Mouse (Mus musculus): ENCODE results near the gene Bcl11b.

Gene Bcl11b

GRCm38 (mm10) chr12:107890326-107890725 is 113.1 kb downstream of the Bcl11b start:
- no peak for DNase-seq (ENCODE audit: low spot score)

- peak; percentile 54 for DNase-seq (ENCODE audit: low spot score)
Observed at GRCm38 (mm10) chr12:107889841-107890240, 113.6 kb downstream of the Bcl11b start.

GRCm38 (mm10) chr12:107888646-107889045 is 114.8 kb downstream of the Bcl11b start:
- DNase-seq (ENCODE audit: low spot score), result no peak

GRCm38 (mm10) chr12:107888049-107888448 is 115.4 kb downstream of the Bcl11b start:
- DNase-seq (ENCODE audit: low spot score), result no peak

DNA sequence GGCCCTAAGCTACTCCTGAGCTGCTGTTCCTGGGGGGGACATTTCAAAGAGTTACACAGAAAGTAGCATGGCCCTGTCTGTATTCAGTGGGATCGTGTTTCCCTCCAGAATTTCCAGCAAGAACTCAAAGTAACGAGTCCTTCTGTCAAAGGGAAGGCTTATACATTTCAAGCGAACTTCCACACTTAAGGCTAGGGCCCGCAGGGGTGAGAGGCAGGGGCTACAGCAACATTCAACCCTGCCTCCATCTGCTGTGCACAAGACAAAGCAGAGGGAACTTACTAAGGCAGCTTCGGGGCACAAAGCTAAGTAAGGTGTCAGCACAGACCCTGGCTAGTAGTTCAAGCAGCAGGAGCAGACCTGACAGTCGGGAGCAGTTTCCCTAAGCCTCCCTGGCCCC is 115.8 kb downstream of the Bcl11b start:
- DNase-seq (ENCODE audit: low spot score), result no peak

DNA sequence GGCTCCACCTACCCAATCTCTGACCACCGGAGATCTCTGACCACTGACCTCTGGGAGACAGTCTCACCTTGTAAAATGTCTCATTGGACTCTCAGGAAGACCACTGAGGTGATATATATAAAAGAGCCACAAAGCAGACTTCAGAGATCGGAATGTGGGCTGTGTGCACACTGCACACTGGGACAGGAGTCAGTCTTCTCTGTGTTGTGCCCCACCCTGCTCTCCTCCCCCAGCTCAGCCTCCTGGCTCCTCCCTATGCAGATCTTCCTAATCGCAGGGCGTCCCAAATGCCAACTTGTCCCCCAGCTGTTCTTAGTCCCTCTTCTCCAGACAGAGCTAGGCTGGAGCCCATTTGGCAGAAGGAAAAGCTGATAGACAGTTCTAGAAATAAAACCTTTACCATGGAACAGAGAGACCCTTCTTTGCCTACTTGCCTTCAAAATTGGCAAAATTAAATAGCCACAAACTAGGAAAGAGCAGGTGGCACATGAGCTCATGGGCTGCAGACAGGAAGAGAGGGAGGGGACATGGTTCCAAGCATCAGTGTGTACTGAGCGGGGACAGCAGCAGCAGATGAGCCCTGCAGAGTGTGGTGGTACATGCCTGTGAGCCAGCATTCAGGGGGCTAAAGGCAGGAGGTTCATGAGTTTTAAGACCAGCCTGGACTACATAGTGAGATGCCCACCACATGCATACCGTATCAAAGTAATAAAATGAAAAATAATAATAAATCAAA is 118.9 kb downstream of the Bcl11b start:
- DNase-seq (ENCODE audit: low spot score), result no peak

- no peak for DNase-seq (ENCODE audit: low spot score)
Observed at GRCm38 (mm10) chr12:107881726-107882125, 121.7 kb downstream of the Bcl11b start.

DNA sequence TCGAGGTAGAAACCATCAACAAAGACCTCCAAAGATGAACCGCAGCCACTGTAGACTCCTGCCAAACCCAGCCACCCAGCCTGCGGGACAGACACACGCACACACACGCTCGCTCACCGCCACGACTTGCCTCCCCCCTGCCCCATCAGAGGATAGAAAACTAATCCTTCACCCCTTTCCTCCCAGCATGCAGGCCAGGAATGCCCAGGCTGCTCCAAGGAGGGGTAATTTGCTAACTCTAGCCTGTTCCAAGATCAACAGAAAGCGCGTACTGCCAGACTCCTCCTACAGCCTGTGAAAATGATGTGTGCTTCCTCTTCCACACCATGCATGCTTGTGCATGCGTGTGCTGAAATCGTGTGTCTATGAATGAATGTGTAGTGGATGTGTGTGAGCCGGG is 122.7 kb downstream of the Bcl11b start:
- no peak for DNase-seq (ENCODE audit: low spot score)

GRCm38 (mm10) chr12:107879114-107879777 is 124.2 kb downstream of the Bcl11b start:
- no peak for DNase-seq (ENCODE audit: low spot score)

- no peak for DNase-seq (ENCODE audit: low spot score)
Observed at GRCm38 (mm10) chr12:107876237-107876636, 127.2 kb downstream of the Bcl11b start.

DNA sequence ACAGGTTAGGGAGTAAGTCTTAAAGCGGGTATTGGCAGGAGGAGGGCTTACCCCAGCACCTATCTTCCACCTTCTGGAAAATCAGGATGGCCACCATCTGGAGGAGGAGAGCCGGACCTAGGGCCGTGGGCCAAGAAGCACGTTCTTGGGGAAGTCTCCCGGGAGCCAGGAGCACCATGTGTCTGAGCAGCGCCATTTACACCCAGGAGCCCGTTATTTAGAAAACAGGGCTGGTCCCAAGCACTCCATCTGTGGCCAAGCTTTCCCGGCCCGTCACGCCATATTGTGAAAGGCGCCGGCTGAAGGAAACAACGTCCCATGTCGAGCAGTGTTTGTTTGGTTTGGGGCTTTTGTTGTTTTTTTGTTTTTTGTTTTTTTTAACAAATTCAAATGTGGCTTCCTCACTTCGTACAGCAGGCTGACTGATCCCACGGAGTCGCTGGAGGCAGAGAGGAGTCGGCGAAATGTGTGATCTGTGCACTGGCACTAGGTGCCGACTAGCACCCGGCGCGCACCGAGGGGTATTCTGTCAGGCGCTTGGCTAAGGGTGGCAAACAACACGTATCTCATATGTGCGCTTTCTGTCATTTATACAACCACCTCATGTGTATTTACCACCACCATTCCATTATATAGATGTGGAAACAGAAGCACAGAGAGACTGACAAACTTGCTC is 128.8 kb downstream of the Bcl11b start:
- DNase-seq (ENCODE audit: low spot score), result no peak

DNA sequence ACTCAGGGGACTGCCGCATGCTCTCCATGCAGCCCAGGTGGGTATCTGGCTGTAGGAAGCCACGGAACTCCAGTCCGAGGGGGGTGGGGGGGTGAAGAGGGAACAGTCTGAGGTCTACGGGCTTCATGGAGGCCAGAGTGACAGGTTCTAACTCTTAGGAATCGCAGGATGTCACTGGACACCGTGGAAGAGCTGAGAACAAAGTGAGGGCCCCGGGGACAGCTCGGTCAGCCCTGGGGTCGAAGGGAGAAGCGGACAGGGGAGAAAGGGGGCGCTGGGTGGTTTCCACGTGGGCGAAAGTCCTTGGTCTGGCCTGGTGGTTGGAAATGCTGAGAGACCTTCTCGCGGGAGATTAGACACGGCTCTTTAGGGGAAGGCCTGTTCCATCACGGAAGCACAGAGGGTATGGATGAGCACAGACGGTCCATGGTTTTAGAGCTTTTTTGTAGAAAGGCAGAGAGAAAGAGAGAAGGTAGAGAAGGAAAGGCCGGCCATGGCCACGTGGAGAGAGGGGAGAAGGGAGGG is 133.8 kb downstream of the Bcl11b start:
- DNase-seq (ENCODE audit: low spot score), result no peak

- no peak for DNase-seq (ENCODE audit: low spot score)
Observed at GRCm38 (mm10) chr12:107868291-107868690, 135.1 kb downstream of the Bcl11b start.
